Mouse (Mus musculus) gastrocnemius, postnatal 14 days (tissue): Measurements from ENCODE around the gene Tnrc6b. TPM values are rescaled to one million over a fixed set of nuclear protein-coding genes. Genes with fewer than 3 reads are reported as not detected.
"Not testable (repeated sequence)": the region's sequence is repeated elsewhere in the genome, so short reads cannot be mapped to it uniquely, and the experiment has no call there.

Experiments used
- DNase-seq: peaks from one replicate; pipeline ENCODE4 v3.0.0; 2021; ENCODE audit warnings: mixed read lengths
- intact Hi-C: fragments of 180-260 bp; cut with DNase I; formaldehyde crosslinking; loops from one replicate; pipeline ENCODE4 v1.15.1; 2025; ENCODE audit warnings: low total_unique reads
- total RNA-seq, 2 experiments: library from RNA; stranded (reverse); gene quantifications; 2 replicates each; pipeline ENCODE4 v1.2.3; 2021

The Tnrc6b gene
- total RNA-seq, 2 experiments from 2014 or later: 40.6 to 45.7 TPM

DNA sequence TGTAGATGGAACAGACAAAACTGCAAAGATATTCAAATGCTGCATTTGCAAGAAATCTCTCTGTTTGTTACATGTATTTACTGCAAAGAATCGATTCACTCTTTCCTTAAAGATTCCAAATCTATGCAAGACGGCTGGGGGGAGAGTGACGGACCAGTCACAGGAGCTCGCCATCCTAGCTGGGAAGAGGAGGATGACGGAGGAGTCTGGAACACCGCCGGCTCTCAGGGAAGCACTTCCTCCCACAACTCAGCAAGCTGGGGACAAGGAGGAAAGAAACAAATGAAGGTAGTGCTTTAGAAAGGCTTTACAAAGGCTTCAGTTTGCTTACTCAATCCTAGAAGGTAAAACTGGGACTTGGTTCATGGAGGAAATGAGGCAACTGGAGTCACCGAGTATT is 173.0 kb downstream of the Tnrc6b start:
- no peak for DNase-seq
- intact Hi-C loops: loop anchor here (5.0 kb wide), 1 partner anchor 177 kb away; no protein-coding TSS in a partner anchor

DNA sequence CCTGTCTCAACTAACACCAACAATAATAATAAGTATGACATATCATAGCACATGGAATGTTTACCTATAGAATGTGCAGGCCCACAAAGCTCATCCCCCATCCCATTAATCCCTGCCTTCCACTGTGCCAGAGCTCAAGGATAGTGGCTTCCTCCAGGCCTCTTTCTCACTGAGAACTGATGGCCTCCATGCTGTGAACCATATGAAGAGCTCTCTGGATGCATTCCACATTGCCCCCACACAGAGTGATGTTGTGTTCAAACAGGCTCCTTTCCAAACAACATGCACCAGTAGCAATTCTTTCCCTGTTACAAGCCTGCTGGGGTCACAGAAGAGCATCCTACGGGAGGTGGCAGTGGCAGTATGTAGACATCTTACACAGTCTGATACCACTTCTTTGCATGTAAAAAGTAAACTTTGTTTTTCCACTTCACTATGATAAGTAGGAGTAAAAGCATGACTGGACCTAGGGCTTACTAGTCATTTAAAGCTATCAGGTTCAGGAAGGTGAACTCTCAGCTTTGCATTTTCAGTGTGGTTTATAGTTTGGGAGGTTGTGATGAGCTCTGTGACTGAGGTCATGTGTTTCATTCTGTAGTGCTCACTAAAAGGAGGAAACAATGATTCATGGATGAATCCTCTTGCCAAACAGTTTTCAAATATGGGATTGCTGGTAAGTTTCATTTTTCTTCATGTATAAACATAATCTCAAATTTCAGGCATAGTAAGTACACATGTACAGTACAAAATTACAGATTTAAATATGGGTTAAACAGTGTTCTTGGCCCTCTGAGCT is 175.4 kb downstream of the Tnrc6b start:
- no peak for DNase-seq
- intact Hi-C loops: no loop called here

DNA sequence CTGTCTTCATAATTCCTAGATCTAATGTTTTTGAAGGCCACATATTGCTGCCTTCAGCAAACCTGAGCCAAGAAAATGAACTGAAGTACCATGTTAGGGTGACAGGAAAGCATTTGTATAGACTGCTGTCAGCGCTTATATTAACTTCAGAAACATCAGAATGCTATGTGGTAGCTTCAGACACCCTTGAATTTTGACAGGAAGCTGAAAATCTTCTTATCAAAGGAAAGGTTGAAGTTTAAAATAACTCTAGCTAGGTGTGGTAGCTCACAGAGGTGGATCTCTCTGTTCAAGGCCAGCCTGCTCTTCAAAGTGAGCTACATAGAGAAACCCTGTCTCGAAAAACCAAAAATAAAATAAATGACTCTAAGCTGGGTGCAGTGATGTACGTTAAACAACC is 181.2 kb downstream of the Tnrc6b start:
- intact Hi-C loops: no loop called here

DNA sequence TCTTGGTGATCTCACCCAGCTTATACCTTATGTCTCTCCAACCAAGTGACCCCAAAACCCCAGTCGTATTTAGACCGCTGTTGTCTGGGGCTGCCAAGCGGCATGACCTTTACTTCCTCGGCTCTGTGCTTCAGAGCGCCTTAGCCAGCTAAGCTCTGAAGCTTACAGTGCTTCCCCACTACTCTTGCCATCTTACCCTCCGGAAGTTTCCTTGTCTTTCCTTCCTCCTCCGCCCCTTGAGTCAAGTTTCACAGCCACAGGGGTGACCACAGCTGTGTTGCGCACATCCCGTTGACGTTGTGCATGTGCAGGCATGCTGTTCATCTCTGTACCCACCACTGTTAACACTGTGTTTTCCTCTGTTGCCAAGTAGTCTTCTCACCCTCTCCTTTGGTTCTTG is 185.6 kb downstream of the Tnrc6b start:
- no peak for DNase-seq
- intact Hi-C loops: no loop called here

More for the DNA sequence above, 181.2 kb downstream of the Tnrc6b start:
- no peak for DNase-seq

DNA sequence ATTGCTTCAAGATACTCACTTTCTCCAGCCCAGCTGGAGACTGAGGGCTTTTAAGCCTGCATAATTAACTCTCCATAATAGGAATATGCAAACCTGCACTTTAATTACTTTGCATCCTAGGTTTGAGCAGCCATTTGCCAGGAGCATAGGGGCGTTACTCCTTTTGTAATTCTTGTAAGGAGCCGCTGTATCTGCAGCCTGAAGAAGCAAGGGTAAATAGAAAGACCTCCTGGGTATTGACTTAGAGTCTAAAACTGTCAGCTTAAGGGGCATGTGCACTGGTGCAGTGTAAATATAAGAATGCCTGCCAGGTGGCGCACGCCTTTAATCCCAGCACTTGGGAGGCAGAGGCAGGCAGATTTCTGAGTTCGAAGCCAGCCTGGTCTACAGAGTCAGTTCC is 186.8 kb downstream of the Tnrc6b start:
- DNase-seq: no peak
- intact Hi-C loops: no loop called here

DNA sequence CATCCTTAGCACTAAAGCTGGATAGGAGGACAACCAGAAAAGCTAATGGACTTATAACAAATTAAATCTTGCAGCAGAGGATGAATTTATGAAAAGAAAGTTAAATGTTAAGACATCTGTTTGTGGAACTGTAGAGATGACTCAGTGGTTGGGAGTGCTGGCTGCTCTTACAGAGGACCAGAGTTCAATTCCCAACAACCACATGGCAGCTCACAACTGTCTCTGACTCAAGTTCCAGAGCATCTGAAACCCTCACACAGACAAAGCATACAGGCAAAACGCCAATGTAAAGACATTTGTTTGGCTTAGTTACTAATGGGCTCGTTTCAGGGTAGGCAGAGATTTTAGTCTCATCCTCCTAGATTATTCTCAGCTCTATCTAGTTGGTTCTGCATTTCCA is 188.7 kb downstream of the Tnrc6b start:
- no peak for DNase-seq
- intact Hi-C loops: no loop called here

DNA sequence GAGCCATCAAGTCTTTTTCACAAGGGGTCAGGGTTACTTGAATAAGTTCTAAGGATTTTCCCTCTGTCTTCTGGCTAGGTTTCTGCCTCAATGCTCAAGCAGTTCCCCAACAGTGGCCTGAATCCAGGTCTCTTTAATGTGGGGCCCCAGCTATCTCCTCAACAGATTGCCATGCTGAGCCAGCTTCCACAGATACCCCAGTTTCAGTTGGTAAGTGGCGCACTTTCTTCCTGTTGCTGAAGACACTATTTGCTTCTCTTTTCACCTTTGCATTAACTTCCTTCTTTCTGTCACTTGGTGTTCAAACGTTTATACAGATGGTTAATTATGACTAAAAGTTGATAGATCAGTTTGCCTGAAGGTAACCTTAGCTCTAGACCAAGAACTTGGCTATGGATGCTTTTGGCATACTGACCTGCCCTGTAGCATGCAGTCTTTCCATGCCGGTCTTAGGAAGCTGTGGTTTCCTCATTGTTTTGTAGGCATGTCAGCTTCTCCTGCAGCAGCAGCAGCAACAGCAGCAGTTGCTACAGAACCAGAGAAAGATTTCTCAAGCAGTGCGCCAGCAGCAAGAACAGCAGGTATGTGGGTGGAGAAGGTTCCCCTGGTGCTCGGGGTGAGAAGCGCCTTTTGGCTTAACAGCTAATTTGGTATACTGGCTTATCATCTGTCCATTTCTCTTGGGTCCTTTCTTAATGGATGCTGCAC is 190.8 kb downstream of the Tnrc6b start:
- no peak for DNase-seq
- intact Hi-C loops: no loop called here

DNA sequence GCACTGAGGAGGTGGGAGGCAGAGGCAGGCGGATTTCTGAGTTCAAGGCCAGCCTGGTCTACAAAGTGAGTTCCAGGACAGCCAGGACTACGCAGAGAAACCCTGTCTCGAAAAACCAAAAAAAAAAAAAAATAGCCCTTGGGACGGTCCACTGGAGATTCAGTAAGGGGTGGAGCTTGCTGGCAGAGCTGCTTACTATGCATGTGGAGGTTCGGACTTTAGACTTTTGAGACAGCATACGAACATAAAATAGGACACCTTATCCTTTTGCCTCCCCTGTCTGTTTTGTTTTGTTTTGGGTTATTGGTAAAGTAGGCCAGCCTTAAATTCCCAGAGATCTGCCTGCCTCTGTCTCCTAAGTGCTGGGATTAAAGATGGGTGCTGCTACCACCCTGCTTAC is 193.7 kb downstream of the Tnrc6b start:
- intact Hi-C loops, DNase-seq: not testable (repeated sequence)

DNA sequence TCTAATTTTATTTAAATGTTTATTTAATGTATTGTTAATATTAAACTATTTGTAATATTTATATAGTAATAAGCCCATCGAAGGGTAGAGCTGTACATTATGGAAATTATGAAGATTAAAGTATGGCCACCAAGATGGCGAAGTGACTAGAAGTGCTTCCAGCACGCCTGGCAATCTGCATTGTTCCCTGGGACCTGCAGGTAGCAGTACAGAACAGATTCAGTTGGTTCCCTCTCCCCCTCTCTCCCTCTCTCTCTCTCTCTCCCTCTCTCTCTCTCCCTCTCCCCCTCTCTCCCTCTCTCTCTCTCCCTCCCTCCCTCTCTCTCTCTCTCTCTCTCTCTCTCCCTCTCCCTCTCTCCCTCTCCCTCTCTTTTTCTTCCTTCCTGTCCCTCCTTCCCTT is 199.1 kb downstream of the Tnrc6b start:
- intact Hi-C loops: no loop called here
- no peak for DNase-seq

DNA sequence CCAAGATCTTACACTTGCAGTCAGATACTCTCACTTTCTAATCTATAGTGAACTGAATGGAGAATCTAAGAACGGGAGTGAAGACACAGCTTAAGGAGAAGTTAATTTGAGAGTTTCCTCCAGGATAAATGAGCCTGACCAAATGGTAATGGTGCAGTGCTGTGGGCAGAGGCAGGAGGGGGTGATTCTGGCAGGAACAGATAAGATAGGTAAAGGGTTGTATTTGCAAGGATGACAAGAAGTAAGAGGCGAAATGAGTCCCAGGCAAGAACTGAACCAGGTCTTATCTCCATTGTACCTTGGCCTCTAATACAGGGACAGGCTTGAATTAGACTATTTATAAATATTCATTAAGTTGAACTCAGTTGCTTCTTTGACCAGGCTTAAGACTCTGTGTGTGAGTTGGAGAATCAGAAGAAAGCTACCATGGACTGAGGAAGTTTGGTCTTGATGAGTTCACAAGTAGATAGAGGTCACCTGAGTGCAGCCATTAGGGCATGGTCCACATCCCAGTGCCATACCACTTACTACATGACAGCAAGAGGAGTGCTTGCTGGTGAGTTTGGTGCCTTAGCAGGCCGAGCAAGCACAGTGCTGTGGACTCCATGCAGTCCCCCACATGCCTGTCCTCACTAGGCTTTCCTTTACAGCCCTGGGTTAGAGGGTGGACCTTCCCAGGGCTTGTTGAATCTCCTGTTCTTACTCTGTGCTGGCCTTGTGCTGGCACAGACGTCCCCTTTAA is 199.8 kb downstream of the Tnrc6b start:
- intact Hi-C loops: no loop called here
- no peak for DNase-seq

DNA sequence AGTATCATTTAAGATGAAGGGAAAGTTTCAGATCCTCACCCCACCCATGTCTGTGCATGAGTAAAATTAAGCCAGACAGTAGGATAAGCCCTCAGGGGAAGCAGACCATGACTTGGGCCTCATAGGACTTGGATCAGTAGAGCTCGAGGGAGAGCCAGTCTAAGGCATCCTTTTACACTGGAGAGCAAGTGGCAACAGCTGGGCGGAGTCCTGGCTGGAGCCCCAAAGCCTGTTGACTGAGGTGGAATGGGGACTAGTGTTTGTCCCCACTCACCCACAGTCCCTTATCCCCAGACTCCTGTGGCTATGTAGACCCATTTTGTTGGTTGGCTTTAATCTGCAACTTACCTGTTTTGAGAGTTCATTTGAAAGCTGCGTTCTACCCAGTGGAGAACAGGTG is 201.1 kb downstream of the Tnrc6b start:
- DNase-seq: peak; percentile 24
- intact Hi-C loops: no loop called here

DNA sequence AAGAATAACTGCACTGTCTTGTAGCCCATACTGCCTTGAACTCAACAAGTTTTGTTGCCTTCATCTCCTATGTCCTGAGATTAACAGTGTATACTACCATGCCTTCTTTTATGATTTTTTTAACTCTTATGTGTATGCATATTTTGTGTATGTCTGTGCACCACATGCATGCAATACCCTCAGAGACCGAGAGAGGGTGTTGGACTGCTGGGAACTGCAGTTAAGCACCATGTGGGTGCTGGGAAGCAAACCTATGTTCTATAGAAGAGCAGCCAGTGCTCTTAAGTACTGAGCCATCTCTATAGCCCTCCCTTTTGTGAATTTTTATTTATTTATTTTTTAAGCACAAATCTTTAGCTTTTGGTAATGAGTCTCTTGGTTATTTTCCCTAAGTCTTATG is 202.7 kb downstream of the Tnrc6b start:
- intact Hi-C loops: no loop called here
- DNase-seq: no peak

DNA sequence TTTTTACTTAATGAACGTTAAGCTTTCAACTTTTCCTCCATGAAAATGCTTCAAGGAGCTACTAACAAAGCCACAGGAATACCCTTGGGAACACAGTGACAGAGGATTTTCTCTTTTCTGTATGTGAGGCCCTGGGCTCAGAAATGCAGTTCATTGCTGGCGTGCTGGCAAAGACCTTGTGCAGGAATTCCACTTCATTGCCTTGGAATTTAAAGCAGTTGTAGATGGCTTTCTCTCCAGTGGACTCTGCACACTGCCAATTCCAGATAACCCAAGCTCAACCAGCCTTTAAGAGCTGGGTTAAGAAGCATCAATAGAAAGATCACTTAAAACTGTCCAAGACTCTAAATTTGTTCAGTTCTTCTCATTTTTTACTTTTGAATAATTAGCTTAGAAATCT is 204.7 kb downstream of the Tnrc6b start:
- intact Hi-C loops: no loop called here
- DNase-seq: no peak

DNA sequence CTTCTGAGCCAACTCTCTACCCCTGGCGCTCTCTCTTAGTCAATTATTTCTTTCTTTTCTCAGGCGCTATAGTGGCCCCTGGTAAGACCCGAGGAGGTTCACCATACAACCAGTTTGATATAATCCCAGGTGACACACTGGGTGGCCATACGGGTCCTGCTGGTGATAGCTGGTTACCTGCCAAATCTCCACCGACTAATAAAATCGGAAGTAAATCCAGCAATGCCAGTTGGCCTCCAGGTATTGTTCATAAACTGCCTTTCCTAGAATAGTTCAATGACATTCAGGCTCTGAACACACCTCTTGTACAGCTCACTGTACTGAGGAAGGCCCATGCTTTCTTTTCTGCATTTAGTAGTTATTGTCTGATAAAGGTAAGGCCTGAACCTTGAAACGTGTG is 205.5 kb downstream of the Tnrc6b start:
- no peak for DNase-seq
- intact Hi-C loops: no loop called here

DNA sequence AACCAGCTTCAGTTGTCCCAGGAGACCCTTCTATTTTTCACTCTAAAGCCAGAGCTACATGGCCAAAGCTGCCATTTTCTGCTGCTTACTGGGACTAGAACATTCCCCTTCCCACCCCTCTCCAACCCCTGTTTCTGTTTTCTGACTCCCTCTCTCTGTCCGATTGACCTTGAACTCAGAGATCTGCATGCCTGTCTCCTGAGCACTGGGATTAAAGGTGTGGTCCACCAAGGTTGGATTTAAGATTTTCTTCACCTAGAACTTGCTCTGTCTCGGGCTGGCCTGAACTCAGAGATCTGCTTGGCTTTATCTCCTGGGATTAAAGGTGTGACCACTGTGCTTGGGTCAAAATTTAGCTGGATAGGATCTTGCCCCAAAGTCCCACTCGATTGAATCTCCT is 209.2 kb downstream of the Tnrc6b start:
- DNase-seq: no peak
- intact Hi-C loops: no loop called here

DNA sequence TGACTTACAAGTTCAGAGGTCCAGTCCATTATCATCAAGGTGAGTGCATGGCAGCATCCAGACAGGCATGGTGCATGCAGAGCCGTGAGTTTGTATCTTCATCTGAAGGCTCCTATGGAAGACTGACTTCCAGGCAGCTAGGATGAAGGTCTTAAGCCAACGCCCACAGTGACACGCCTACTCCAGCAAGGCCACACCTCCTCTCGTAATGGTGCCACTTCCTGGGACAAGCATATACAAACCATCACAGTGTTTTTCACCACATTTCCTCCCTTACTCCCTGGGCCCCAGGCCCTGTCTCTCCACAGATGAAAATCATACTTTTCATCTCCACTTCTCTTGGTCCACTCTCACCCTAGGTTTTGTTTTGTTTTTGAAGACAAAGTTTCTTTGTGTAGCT is 210.7 kb downstream of the Tnrc6b start:
- intact Hi-C loops: no loop called here
- DNase-seq: no peak

DNA sequence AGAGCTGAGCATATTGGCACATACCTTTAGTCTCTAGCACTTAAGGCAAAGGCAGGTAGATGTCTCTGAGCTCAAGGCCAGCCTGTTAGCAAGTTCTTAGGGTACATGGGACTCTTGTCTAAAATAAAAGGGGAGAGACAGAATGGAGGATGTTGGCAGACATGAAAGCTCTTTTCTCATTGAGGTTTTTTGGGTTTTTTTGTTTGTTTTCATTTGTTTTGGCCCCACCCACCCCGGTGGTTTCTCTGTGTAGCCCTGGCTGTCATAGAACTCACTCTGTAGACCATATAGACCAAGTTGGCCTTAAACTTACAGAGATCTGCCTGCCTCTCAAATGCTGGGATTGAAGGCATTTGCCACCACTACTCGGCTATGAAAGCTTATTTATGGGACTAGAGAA is 213.1 kb downstream of the Tnrc6b start:
- intact Hi-C loops: no loop called here
- no peak for DNase-seq

DNA sequence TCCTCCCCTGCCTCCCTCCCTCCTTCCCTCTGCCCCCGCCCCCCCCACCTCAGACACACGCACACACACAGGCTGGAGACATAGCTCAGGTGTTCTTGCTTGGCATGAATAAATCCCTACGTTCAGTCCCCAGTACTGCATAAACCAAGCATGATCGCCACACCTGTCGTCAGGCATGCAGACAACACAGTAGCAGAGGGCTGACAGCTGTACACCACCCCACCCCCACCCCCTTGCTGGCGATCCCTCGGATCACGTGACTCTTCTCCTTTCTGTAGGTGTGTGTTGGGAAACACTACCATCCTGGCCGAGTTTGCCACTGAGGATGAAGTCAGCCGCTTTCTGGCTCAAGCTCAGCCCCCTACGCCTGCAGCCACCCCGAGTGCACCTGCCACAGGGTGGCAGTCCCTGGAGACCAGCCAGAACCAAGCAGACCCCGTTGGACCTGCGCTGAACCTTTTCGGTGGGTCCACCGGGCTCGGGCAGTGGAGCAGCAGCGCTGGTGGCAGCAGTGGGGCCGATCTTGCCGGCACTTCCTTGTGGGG is 217.8 kb downstream of the Tnrc6b start:
- intact Hi-C loops: no loop called here

DNA sequence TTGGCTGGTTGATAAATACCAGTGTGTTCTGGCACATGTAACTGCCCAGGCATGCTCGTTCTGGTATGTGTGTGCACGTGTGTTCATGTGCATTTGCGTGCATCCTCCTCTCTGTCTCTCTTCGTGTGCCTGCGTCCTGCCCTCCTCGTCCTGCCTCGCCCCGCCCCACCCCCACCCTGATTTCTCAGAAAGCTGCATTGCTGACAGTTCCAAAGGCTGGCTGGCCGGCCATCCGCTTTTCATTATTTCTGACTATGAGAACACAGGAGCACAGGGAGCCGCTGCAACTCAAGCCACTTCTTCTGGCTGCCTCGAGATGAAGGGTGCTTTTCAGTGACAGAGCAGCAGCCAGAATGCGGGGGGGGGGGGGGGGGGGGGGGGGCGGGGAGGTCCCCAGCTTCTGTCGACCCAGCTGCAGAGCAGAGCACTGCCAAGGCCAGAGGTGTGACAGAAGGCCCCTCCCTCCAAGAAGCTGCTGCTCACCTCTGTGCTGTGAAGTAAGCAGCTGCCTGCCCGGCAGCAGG is 219.0 kb downstream of the Tnrc6b start:
- intact Hi-C loops: no loop called here
- DNase-seq: no peak

More for the DNA sequence above, 217.8 kb downstream of the Tnrc6b start:
- DNase-seq: no peak
